Mouse (Mus musculus): ENCODE measurements around the gene Olfr418. TPM values are rescaled to one million over a fixed set of nuclear protein-coding genes. Genes with fewer than 3 reads are reported as not detected.
"Not testable (repeated sequence)": the region's sequence is repeated elsewhere in the genome, so short reads cannot be mapped to it uniquely, and the experiment has no call there.

Gene Olfr418
- not detected in 2 replicates for polyA plus RNA-seq (2012; rRNA removed)

GRCm38 (mm10) chr1:173265701-173266100 lies at the start of gene Olfr418:
Gene Olfr418, plus strand, starts transcription at chr1:173266001.
- DNase-seq (ENCODE audit: low read depth, low spot score), result no peak

- no peak for DNase-seq (ENCODE audit: low read depth, low spot score)
- 91% methylated on average over 3 of the region's 3 CpGs for whole genome bisulfite sequencing
These were observed 49.3 kb upstream of the Olfr418 start for GRCm38 (mm10) chr1:173216481-173216880.

GRCm38 (mm10) chr1:173227081-173227480 lies 38.7 kb upstream of the Olfr418 start, which contains the start of gene Fcer1a:
Gene Fcer1a, minus strand, starts transcription at chr1:173227214.
- no peak for DNase-seq (ENCODE audit: low read depth, low spot score)
- WGBS, result 67% methylated on average over 2 of the region's 2 CpGs

- not testable (repeated sequence) for DNase-seq (ENCODE audit: low read depth, low spot score)
- WGBS, result 85% methylated on average over 1 of the region's 1 CpGs
These were observed 28.8 kb upstream of the Olfr418 start for GRCm38 (mm10) chr1:173237004-173237403.

GRCm38 (mm10) chr1:173249888-173250287 lies 15.9 kb upstream of the Olfr418 start:
- WGBS, result 47% methylated on average over 3 of the region's 3 CpGs
- no peak for DNase-seq (ENCODE audit: low read depth, low spot score)

- DNase-seq (ENCODE audit: low read depth, low spot score), result no peak
- 54% methylated on average over 3 of the region's 3 CpGs for WGBS
These were observed 11.9 kb downstream of the Olfr418 start, which contains the start of gene Mptx2 for GRCm38 (mm10) chr1:173277677-173278076. Gene Mptx2, minus strand, starts transcription at chr1:173277777.

- not testable (repeated sequence) for DNase-seq (ENCODE audit: low read depth, low spot score)
- WGBS, result 41% methylated on average over 3 of the region's 3 CpGs
These were observed 37.0 kb downstream of the Olfr418 start for GRCm38 (mm10) chr1:173302795-173303194.

GRCm38 (mm10) chr1:173313535-173314050 lies 47.8 kb downstream of the Olfr418 start:
- WGBS, result 73% methylated on average over 7 of the region's 7 CpGs
- not testable (repeated sequence) for DNase-seq (ENCODE audit: low read depth, low spot score)

GRCm38 (mm10) chr1:173315725-173316124 lies 49.9 kb downstream of the Olfr418 start:
- no peak for DNase-seq (ENCODE audit: low read depth, low spot score)
- 72% methylated on average over 3 of the region's 3 CpGs for WGBS

- no peak for DNase-seq (ENCODE audit: low read depth, low spot score)
- whole genome bisulfite sequencing, result 84% methylated on average over 2 of the region's 2 CpGs
These were observed 52.2 kb downstream of the Olfr418 start for GRCm38 (mm10) chr1:173317925-173318477.

- no peak for DNase-seq (ENCODE audit: low read depth, low spot score)
- WGBS, result 74% methylated on average over 8 of the region's 8 CpGs
These were observed 55.9 kb downstream of the Olfr418 start for GRCm38 (mm10) chr1:173321593-173322248.

GRCm38 (mm10) chr1:173322249-173322627 lies 56.4 kb downstream of the Olfr418 start:
- 60% methylated on average over 6 of the region's 6 CpGs for WGBS

More at GRCm38 (mm10) chr1:173322249-173322627, 56.4 kb downstream of the Olfr418 start:
- DNase-seq (ENCODE audit: low read depth, low spot score), result no peak

Other genes with a start within 250 kb of the Olfr418 start
- not detected in 2 replicates for gene Olfr1408, start 128.6 kb upstream of the Olfr418 start, polyA plus RNA-seq (2012; rRNA removed)
- gene Olfr1406, start 75.4 kb upstream of the Olfr418 start, polyA plus RNA-seq (2012; rRNA removed), result not detected in 2 replicates
- not detected in 2 replicates for gene Olfr218, start 68.2 kb upstream of the Olfr418 start, polyA plus RNA-seq (2012; rRNA removed)
- not detected in 2 replicates for gene Olfr1404, start 53.6 kb upstream of the Olfr418 start, polyA plus RNA-seq (2012; rRNA removed)
- 0.17 and 1.0 TPM in 2 replicates for gene Fcer1a, start 38.8 kb upstream of the Olfr418 start, polyA plus RNA-seq (2012; rRNA removed)
- gene Mptx2, start 11.8 kb downstream of the Olfr418 start, polyA plus RNA-seq (2012; rRNA removed), result 167 and 349 TPM in 2 replicates
- gene Ackr1, start 67.7 kb downstream of the Olfr418 start, polyA plus RNA-seq (2012; rRNA removed), result 9.8 and 13.6 TPM in 2 replicates
- gene Aim2, start 84.9 kb downstream of the Olfr418 start, polyA plus RNA-seq (2012; rRNA removed), result 6.1 and 7.0 TPM in 2 replicates
- 6.2 and 7.5 TPM in 2 replicates for gene Cadm3, start 101.7 kb downstream of the Olfr418 start, polyA plus RNA-seq (2012; rRNA removed)
- 1.0 and 1.2 TPM in 2 replicates for gene Ifi206, start 225.0 kb downstream of the Olfr418 start, polyA plus RNA-seq (2012; rRNA removed)

All from large intestine, adult 2 months (tissue).